Mouse (Mus musculus) heart, postnatal 25 days (tissue): ENCODE data around the gene Clrn2. TPM values are rescaled to one million over a fixed set of nuclear protein-coding genes. Genes with fewer than 3 reads are reported as not detected.

Experiments
- DNase-seq: peaks from one replicate; pipeline ENCODE4 v3.0.0; 2022; ENCODE audit warnings: low spot score
- intact Hi-C: fragments of 180-260 bp; cut with DNase I; formaldehyde crosslinking; loops from one replicate; pipeline ENCODE4 v1.15.1; 2025
- total RNA-seq, 2 experiments: library from RNA; stranded (reverse); gene quantifications; 2 replicates each; pipeline ENCODE4 v1.2.3; 2021

Gene Clrn2
- total RNA-seq, 2 experiments from 2014 or later: not detected

DNA sequence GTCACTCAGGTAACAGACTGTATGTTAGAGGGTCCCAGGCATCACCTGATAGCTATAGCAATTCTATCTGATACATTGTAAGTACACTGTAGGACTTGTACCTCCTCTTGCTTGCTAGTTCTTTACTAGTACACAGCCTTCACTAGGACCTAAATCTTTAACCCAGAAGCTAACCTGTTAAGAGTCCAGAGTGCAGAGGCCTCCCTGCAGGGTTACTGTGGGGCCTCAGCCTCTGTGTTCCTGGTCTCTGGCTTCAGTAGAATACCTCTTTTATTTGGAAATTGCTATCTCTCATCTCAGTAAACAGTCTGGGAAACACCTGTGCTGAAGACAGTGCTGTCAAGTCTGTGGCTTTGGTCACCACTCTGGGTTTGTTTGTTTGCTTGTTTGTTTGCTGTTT is 42.5 kb downstream of the Clrn2 start:
- intact Hi-C loops: loop anchor here (10.0 kb wide), 1 partner anchor 359 kb away; the partner anchor contains the start of gene Lcorl
- no peak for DNase-seq

GRCm38 (mm10) chr5:45496479-45496878 is 42.9 kb downstream of the Clrn2 start:
- intact Hi-C loops: loop anchor here (10.0 kb wide), 1 partner anchor 358 kb away; the partner anchor contains the start of gene Lcorl
- no peak for DNase-seq

- intact Hi-C loops: loop anchor here (10.0 kb wide), 1 partner anchor 358 kb away; the partner anchor contains the start of gene Lcorl
- no peak for DNase-seq
Measured at GRCm38 (mm10) chr5:45496930-45497550, 43.5 kb downstream of the Clrn2 start.

DNA sequence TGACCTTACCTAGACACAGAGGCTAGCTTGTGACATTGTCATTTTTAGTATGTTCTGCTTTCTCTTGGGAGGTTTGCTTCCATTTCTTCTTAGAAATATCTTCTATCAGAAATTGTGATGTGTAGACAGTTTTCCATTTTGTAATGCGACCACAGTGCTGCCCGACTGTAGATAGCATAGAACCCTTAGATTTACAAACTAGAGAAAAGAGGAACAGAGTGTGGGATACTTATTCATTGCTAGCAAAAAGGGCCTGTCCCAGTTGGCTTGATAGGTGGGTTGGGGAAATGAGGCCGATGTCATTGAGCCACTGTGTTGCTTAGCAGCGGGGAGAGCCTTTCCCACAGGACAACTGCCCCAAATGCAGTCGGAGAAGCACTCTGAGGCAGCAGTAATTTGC is 44.0 kb downstream of the Clrn2 start:
- intact Hi-C loops: loop anchor here (10.0 kb wide), 1 partner anchor 357 kb away; the partner anchor contains the start of gene Lcorl
- no peak for DNase-seq

GRCm38 (mm10) chr5:45510071-45510470 is 56.5 kb downstream of the Clrn2 start:
- no peak for DNase-seq
- intact Hi-C loops: no loop called here

- DNase-seq: no peak
- intact Hi-C loops: no loop called here
Measured at GRCm38 (mm10) chr5:45512908-45513307, 59.4 kb downstream of the Clrn2 start.

- DNase-seq: no peak
- intact Hi-C loops: no loop called here
Measured at GRCm38 (mm10) chr5:45513511-45513910, 60.0 kb downstream of the Clrn2 start.

Other genes with a start within 250 kb of the Clrn2 start
- 10 to 100 TPM; 74.0 to 79.6 TPM for gene Qdpr, start 3.5 kb upstream of the Clrn2 start, total RNA-seq
- gene Lap3, start 39.6 kb downstream of the Clrn2 start, total RNA-seq: 10 to 100 TPM; 95.0 to 98.6 TPM
- 10 to 100 TPM; 47.9 to 59.2 TPM for gene Med28, start 66.5 kb downstream of the Clrn2 start, total RNA-seq
- gene Fam184b, start 185.9 kb downstream of the Clrn2 start, total RNA-seq: under 1 TPM in 1 of 2 experiments, not detected in 1; 0.08 TPM
- under 1 TPM; 0.60 to 0.61 TPM for gene Ncapg, start 216.2 kb downstream of the Clrn2 start, total RNA-seq